In the genomic region with DNA sequence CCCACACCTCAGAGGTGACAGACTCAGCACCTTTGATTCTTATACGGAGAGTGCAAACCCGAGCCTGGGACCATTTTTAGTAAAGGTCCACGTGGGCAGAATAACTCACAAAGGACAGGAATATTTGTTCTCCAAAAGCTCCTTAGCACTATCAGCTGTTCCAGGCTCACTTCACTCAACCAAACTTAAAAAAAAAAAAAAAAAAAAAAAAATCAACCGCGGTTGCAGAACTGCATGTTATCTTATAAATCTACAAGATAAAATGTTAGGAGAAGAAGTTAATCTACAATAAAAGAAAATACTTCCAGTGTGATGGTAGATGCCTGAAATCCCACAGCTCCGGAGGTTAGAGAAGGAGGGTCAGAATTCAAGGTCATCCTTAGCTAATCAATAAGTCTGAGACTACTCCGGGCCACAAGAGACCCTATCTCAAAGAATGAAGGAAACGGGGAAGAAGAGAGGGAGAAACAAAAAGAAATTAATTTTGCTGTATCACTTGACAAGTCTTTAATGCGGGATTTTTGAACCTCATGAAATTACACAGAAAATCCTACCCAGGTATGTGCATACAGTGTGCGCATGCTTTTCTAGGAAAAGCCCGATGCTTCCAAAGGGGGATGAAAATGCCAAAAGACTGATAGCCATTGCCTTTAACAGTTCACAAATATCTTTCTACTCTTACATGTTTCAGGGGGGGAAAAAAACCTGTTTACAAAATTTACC, we compare ENCODE assay signal across 8 mouse cellular contexts. TPM values are rescaled to one million over a fixed set of nuclear protein-coding genes. Genes with fewer than 3 reads are reported as not detected.
DNase-seq lines count a peak whose midpoint lies in the region; ATAC-seq lines count a peak whose summit lies in the region.

No protein-coding gene starts in this region.

- H3K4me2 ChIP-seq in liver, embryonic 13.5 days: peak overlapping the region; percentile 88

- no peaks in the 10 kb centered on the region for H3K9me3 ChIP-seq in megakaryocyte, embryonic 14.5 days
- no peaks in the 10 kb centered on the region for H3K9me3 ChIP-seq in liver, embryonic 13.5 days (replicated peaks)

- H3K36me3 ChIP-seq in megakaryocyte, embryonic 14.5 days (replicated peaks; ENCODE audit: low read length): peaks cover 29% of the 10 kb centered on the region
- H3K36me3 ChIP-seq in liver, embryonic 13.5 days: peaks cover 14% of the 10 kb centered on the region

- no peaks in the 10 kb centered on the region for H3K27me3 ChIP-seq in megakaryocyte, embryonic 14.5 days (replicated peaks)
- H3K27me3 ChIP-seq in liver, embryonic 13.5 days: no peaks in the 10 kb centered on the region

- DNase-seq in embryo, embryonic 10.5 days (ENCODE audit: low spot score): peak; percentile 3
- no peak for DNase-seq in embryo, embryonic 10 days (ENCODE audit: low spot score)
- no peak for DNase-seq in liver, embryonic 13.5 days
- DNase-seq in frontal cortex, postnatal 14 days (ENCODE audit: low spot score in 2 of 2): no peak
- DNase-seq in frontal cortex, postnatal 25 days (ENCODE audit: low spot score in 2 of 2): no peak
- no peak for DNase-seq in cerebellum, postnatal 14 days

- WGBS in liver, embryonic 13.5 days (ENCODE audit: insufficient replicate concordance): 41% methylated on average over 11 of the region's 11 CpGs

- peaks cover 68% of the 10 kb centered on the region for H3K4me1 ChIP-seq in megakaryocyte, embryonic 14.5 days
- peaks cover 60% of the 10 kb centered on the region for H3K4me1 ChIP-seq in liver, embryonic 13.5 days (replicated peaks)

- no peak overlapping the region for H3K27ac ChIP-seq in liver, embryonic 13.5 days

- ATAC-seq in megakaryocyte, adult 5-6 weeks (ENCODE audit: poor library complexity, severe bottlenecking): no peak
- ATAC-seq in liver, embryonic 13.5 days (ENCODE audit: low read depth): no peak

- peak overlapping the region; percentile 100 for H3K4me3 ChIP-seq in megakaryocyte, embryonic 14.5 days (replicated peaks)
- peak overlapping the region; percentile 93 for H3K4me3 ChIP-seq in liver, embryonic 13.5 days (replicated peaks)

- peak overlapping the region; percentile 62 for H3K9ac ChIP-seq in liver, embryonic 13.5 days

RNA-seq across cellular contexts. Expression of a gene that starts 1.4 kb away (rescaled TPM):
- 77.8 and 120 TPM in 2 replicates for polyA plus RNA-seq in megakaryocyte, embryonic 14.5 days (2012; ENCODE audit: insufficient read depth, low replicate concordance)
- 99.2 and 106 TPM in 2 replicates for total RNA-seq in megakaryocyte, adult 5-6 weeks (2015)
- 101 and 106 TPM in 2 replicates for total RNA-seq in megakaryocyte, adult 5-6 weeks (2017)
- polyA plus RNA-seq in liver, embryonic 13.5 days (2015; fragmentation: Nextera tagmentation; extraction: Ambion mirVana): 49.7 and 60.4 TPM in 2 replicates
